Mouse (Mus musculus) adrenal gland, postnatal 14 days (tissue): ENCODE measurements at regions not wholly inside any gene's neighbourhood (a gene's known extent, or its start where the extent isn't known, plus 50 kb on each side); places are given as distances from the start of the nearest gene placed in this dataset.

Experiments used
- DNase-seq: peaks from one replicate; pipeline ENCODE4 v3.0.0; 2021; ENCODE audit warnings: mixed read lengths

DNA sequence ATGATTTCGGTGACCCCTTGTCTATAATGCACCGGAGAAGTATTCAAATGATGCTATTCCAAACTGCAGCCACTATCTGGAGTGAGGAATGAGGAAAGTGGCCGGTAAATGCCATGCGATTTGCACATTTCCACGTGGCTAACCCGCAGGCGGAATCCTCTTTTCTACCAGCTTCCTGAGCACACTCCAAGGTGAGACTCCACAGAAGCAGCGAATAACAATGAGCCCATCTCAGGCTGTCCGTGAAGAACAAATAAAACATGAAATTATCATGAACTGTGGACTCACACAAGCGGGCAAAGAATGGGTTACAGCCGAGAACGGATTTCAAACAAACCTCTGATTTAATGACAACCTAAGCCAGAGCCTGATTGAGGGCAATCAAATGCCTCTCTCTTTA, 279.7 kb upstream of the Sash1 start:
- no peak for DNase-seq

DNA sequence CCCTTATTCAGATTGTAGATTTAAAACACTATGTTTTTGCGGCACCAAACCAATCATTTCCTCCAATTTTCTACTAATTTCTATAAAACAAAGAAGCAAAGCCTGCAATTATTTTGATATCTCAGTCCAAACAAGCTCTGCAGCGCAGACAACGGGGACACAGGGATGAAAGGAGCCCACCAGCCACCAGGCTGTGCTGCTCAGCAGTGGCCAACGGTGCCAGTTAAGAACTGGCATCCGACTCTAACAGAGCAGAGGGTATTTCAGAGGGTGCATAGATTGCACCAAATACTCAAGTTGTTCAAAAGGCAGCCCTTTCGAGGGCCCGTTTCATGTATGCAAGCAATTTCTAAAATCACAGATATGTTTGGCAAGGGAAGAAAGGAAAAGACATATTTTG, 278.5 kb upstream of the Sash1 start:
- DNase-seq, result no peak

DNA sequence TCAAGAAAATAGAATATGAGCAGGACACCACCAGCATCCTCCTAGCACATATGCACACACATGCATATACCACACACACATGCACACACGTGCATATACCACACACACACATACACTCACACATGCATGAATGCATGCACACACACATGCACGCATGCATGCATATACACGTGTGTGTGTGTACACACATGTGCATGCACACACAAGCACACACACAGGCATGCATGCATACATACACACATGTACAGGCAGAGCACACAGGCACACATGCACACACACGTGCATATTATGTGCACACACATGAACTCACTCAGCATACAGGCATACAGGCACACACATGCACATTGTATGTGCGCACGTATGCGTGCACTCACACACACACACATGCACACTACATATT, 275.7 kb upstream of the Sash1 start:
- no peak for DNase-seq

DNA sequence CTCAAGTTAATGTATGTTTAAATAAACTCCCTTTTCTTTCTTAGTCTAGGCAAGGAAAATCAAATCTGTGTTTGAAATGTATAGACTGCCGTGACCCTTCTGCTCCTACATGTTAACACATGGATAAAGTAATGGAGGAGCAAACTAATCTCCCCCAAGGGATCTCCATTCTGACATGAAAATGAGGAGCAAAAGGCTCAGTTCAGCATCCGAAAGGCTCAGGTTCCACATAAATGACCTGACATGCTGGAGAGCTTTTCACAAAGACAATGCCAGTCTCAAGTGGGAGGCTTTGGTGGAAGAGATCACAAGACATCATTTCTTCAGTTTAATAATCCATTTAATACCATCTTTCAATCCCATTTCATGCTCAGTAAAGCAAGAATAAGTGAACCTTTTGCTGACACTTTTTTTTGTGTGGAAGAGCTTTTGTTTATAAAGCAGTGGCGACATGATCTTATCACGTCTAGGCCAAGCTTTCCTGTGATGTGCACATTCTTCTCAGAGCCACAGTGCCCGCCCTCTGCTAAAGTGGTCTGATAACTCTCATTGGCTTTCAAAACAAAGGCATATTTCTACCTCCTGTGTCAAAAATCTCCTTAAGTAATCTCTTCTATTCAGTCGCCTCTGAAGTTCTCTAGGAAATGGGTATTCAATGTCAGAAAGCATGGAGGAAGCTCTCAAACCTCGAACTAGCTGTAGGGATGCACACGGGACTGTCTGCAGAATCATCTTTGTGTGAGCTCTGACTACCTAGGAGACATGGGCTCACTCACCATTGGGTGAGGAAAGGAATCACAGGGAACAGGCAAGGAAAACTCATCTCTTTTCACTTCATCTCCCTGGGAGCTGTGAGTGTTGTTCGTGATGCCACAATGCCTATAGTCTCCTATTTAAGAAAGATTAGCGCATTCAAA, 271.7 kb upstream of the Sash1 start:
- DNase-seq, result no peak

DNA sequence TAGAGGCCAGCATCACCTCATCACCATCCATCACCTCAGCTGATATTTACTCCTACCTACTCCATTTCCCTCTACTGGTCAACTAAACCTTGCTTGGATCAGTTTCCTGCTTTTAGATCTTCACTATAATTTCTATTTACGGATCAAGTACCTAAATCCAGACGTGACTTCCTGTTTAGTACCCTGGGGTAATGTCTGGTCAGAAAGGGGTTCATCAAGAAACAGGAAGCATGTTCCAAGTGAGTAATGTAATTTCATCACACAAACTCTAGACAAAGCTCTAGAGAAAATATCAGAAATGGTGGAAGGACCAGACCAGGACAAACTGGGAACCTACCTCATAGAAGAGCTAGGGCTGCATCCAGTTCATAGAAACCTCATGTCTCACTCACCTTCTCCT, 250.2 kb upstream of the Sash1 start:
- no peak for DNase-seq

DNA sequence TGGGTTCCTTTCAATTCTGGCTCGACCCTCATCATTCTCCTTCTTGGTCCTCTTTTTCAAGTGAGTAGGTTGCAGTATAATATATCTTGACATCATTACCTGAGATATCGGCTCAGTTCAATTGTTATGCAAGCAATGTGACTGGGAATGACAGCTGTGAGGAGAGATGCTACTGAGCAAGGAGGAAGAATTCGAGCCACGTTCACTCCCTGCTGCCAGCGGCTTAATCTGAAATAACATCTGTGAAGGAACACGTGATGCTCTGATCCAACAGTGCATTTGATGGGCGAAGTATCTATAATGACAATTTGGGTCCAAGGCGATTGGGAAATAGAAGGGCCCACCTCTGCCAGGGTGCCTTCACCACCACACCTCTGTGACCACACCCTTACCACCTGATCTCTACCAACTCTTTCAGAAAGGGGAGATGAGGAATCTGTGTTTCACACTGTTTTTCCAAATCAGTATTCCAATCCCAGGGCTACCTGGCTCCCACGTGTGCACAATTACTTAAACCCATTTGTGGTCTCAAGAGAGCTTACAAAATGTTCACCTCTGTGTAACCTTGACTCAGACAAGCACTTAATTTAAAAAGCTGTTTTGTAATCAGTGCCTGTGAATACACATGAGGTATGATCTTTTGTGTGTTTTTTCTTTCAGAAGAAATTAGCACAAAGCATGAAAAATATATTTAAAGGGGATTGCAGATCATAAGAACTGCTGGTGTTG, 248.6 kb upstream of the Sash1 start:
- no peak for DNase-seq

DNA sequence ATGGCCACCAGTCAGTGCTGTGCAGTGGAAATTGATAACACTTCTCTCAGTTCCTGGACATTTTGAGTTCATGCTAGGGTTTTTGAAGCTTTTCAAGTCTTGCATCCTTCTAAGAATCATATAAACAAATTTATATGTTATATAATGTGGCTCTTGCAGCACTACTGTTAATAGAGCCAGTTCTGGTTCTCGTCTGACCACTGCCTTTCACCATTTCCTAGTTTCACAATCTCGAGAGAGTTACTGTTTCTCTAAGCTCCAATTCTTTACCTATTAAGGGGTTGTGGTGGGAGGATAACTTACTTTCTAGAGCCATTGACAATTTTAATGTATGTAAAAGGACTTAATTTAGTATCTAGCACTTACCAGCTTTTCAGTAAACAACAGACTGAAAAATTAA, 244.2 kb upstream of the Sash1 start:
- DNase-seq, result no peak

DNA sequence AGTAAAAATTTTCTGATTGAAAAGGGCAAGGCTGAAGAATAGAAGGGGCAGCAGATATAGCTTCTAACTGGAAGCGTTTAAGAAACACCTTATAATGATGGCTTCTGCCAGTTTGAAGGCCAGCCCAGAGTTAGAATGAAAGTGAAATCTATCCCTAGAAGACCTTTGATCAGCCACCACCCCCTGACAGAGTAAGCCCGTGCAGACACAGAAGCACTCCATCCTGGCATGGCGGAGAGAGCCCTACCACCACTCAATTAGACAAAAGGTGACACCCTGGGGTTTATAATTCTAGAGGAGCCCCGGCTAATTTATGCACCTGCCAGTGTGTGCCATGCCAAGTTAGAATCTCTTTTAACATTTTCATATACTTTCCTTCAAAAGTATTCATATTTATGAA, 233.4 kb upstream of the Sash1 start:
- DNase-seq, result no peak

DNA sequence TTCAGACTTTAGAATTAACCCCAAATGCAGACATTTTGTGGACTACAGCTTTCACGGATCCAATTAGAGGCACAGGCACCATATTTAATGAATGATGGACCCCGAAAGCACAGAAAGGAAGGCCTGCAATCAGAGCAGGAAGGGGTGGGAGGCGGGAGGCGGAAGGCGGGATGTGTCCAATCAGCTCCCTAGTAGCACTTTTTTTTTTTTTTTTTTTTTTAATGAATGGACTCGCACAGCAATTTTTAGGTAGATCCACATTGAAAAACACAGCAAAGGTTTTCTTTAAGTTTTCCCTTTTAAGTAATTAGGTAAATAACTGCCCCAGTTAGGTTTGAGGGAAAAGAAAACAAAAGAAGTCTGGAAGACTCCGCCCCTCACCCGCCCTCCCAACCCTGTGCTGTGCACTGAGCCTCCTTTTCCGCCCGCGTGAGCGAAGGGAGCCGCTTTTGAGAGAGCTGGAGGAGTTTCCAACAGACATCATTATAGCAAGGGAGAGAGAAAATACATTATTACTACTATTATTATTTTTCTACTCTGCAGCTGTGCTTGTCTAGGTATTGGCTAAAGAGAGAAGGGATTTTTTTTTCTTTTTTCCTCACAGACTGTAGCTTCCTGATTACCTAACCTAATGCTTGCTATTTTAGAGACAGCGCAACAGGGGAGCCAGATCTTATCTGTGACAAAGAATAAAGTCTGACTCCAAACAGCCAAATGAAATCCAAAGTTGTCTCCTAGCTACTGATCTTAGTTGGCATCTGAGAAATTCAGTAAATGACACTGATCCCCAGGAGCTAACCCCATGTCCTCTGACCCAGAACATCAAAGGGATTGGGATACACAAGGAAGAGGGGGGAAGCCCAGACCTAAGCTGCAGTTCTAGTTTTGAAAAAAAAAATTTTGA, 232.0 kb upstream of the Sash1 start:
- peak; percentile 17 for DNase-seq

DNA sequence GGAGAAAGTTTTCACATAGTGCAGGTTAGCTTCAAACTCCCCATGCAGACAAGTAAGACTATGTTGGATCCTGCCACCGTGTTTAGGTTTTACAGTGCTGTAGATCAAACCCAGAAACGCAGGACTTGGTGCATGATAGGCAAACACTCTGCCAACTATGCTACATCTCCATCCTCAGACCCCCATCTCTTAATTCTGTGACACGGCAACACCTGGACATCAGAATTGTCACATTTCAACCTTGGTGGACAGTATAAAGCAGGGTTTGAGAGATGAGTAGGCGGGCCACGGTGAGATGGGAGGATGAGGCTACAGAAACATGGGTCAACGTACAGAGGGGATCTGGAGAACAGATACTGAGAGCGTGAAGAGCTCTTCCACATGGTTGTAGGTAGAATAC, 231.3 kb upstream of the Sash1 start:
- DNase-seq, result no peak

DNA sequence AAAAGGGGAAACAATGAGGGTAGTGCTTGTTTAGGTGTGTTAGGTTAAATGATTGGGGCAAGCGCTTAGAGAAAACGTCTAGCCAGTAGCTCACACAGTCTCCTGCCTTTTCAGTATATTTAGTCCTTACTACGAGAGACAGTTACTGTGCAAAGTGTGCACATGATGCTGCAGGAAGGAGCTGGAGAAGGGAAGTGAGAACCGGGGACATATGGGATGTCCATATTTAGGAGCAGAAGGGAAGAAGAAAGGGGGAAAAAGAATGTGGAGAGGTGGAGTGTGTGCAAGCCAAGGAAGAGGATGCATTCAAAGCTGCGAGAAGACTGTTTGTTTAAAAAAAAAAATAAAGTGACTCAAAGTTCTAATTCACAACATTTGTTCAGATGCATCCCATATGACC, 227.8 kb upstream of the Sash1 start:
- no peak for DNase-seq

DNA sequence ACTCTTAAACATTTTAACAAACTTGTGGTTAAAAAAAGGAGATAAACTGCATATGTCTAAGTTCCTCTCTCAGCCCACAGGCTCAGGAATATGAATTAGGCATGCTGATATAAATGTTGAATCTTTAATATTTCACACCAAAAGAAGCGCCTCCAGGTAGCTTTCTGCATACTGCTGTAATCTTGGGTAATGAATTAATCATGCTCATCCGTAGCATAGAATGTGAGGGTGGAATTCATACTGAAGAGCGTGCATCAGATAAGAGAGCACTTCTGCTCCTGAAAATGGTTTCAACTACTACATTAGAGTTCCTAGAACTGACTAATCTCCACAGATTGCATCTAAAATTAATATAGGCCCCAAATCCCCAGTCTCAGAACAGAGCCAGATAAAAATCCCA, 225.2 kb upstream of the Sash1 start:
- no peak for DNase-seq

DNA sequence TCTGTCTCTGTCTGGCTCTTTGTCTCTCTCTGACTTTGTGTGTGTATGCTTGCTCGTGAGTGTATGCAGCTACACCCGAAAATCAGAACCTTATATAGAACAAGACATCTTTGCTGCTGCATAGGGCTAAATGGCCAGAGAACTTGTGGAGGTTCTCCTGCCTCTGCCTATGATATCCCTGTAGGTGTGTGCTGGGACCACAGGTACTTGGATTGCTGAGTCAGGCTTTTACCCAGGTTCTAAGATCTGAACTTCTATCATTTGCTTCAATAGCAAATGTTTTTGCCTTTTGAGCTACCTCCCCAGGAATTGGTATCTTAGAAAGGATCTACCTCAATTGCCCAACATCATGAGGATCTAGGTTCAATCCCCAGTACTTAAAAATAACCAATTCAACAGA, 210.3 kb upstream of the Sash1 start:
- DNase-seq, result no peak

DNA sequence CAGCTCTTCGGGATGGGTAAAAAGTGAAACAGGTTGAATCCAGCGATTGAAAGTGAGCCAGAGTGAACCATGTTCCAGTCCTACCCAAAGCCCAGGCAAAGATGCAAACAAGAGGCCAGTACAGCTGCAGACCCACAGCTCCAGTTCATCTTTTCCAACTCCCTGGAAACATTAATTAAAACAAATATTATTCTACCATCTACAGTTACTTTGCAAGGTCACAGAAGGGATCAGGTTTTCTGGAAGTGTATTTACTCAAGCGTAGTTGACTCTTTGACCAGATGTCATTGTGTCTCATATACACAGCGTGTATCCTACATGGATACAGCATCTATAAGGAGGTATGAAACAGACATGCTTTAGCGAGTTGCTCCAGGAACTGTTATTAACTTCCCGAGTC, 209.3 kb upstream of the Sash1 start:
- DNase-seq, result no peak

DNA sequence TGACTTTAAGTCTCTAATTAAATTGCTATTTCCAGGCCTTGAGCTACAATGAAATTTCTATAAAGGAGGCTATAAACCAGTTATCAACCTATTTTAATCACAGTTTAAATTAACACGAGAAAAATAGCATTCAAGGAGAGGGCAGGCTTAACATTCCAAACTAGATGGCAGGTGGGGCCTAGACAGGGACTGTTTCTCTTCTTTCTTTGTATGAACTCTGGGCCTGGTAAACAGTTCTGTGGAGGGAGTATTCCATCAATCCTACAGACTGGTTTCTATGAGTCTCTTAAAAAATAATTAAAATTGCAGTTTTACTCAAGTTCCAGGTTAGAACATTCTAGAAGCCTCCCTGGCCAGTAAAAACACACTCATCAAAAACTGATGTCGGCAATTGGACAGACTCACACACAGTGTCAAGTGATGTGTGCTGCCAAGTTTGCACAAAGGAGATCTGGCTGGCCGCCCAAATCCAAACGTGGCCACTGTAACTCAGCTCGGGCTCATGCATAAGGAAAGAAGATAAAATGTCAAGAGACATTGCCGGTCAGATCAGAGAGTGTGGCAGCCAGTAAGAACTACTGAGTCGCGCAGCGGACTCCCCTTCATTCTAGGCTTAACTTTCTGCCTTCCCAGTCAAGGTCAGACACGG, 206.5 kb upstream of the Sash1 start:
- DNase-seq, result peak; percentile 74

DNA sequence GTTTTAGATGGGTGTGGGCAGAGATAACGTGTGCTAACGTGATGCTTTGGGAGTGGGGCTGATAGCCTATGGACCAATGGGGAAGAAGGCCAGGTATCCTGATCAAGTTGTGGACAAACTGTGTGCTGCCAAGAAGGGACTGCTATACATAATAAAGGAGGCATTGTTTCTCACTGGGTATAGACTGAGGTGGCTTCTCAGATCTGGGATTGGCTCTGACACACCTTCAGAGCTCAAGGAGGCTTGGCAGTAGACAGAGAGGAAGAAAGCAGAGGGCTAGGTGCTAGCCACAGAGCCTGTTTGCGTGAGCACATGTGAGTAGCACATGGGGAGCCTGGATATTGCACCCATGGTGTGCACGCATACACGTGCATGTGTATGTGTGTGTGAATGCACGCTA, 205.1 kb upstream of the Sash1 start:
- DNase-seq, result no peak

DNA sequence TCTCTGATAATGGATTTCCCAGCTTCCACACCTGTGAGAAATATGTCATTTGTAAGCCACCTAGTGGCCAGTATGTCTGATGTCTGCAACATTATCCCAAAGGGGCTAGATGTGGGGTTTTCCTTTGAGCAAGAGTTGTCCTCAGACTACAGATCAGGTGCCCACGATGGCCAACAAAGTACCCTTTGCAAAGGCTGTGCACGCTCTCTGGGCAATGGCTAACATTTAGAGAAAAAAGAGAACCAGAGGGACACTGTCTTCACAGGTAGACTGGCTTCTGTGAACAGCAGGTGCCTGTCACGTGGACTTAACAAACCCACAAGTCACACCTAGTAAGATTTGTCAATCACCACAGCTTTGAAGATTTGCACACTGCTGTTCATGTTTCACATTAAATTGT, 202.0 kb upstream of the Sash1 start:
- DNase-seq, result no peak

DNA sequence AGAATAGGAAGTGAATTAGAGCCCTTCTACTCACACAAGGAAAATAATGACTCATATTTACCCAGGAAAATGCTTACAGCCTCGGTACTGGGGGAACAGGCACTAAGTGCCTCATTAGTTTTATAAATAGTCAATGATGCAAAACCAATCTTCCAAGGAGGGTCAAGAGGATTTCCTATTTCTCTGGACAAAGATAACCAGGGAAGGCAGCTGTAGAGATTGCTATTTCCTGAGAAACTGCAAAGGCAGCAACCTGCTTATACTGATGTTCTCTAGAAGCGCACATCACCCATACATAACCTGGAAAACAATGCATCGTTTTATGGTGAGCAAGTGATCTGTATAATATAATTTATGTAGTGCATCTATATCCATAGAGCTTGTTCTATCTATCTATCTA, 201.3 kb upstream of the Sash1 start:
- DNase-seq, result no peak

DNA sequence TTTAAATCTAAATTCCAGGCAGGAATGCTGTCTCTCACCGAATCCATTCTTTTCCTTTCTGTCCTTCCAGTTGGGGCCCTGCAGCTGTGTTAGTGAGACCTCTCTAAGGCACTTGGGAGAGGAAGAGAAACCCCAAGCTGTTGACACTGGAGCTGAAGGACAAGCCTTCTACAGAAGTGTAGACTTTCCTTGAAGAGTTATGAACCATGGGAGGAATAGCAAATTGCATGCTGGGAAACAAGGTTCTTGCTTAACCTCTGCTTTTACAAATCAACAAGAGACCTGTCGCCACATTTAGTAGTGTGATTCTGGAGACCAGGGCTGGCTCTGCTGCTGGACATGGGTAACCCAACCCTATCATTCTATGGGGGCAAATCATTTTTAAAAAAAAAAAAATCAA, 200.8 kb upstream of the Sash1 start:
- no peak for DNase-seq

DNA sequence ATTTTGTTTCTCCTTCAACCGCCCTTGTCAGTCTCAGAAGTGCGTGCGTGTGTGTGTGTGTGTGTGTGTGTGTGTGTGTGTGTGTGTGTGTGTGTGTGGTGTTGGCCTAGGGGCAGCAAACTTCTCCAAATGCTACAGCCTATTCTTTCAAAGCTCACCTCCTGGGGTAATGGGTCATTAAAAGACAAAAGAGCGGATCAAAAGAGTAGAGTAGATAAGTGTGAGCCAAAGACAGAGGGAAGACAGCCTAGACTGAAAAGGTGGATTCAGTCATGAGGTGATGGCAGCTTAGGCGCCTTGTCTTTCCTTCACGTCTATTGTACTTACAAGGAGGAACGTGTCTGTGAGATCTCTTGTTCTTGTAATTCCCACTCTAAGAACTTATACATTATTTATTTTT, 199.6 kb upstream of the Sash1 start:
- no peak for DNase-seq

DNA sequence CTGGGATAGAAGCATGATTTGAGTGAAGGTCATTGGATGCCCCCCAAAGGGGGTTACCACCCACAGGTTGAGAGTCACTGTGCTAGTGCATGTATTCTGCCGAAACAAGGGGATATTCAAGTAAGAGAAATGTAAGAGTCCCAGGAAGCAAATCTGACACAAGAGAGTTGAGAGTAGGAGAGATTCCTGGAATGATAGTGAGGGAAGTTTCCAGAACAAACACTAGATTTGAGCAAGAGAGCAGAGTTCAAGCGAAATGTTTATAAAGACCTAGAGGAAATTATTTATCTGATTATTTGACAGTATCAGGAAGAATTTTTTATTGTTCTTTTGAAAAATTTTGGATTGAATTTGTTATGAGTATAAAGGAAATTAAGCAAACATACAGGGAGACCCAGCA, 189.0 kb upstream of the Sash1 start:
- DNase-seq, result no peak

DNA sequence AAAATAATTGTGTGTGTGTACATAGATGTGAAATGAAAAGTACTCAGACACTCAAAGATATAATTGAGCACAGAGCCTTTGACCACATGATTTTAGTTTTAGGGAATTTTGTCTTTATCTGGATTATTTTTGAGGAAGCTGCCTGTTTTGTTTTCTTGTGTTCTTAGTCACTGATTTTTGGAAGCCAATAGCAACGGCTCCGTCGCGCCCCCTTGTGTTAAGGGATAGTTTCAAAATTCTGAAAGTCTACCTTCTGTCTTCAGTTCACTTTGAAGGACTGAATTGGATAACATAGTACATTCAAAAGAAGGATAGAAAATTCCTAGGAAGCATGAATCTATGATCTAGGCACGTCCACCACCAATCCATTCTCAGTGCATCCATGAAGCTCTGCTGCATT, 185.8 kb upstream of the Sash1 start:
- peak; percentile 70 for DNase-seq
